Mouse (Mus musculus) right cerebral cortex, postnatal 36 days (tissue): Measurements from ENCODE around the gene Gnl2.

Experiments used
- DNase-seq, 2 experiments: peaks; one replicate each; pipeline ENCODE4 v3.0.0; 2022; ENCODE audit warnings: low spot score in 2 of 2, mixed read lengths in 1 of 2

Gene Gnl2

GRCm38 (mm10) chr4:125084403-125085345 is 68.3 kb downstream of the Gnl2 start, which contains the start of gene Meaf6:
TSS of gene Meaf6 (plus strand) at chr4:125085134.
- peak; percentile 84 to 86 for DNase-seq

GRCm38 (mm10) chr4:125085346-125085841 is 69.0 kb downstream of the Gnl2 start:
- DNase-seq: peak; percentile 69 to 74

- DNase-seq: no peak
Measured at GRCm38 (mm10) chr4:125093031-125093430, 76.6 kb downstream of the Gnl2 start.

- no peak for DNase-seq
Measured at GRCm38 (mm10) chr4:125096066-125096465, 79.7 kb downstream of the Gnl2 start.

- no peak for DNase-seq
Measured at GRCm38 (mm10) chr4:125097412-125097811, 81.0 kb downstream of the Gnl2 start.

- DNase-seq: peak; percentile 46 to 58
Measured at GRCm38 (mm10) chr4:125099458-125099857, 83.1 kb downstream of the Gnl2 start.

- DNase-seq: no peak
Measured at GRCm38 (mm10) chr4:125101334-125101733, 84.9 kb downstream of the Gnl2 start.
